Mouse (Mus musculus): ENCODE data around the gene Tmem258. TPM values are rescaled to one million over a fixed set of nuclear protein-coding genes. Genes with fewer than 3 reads are reported as not detected.

Tmem258 gene
- total RNA-seq, 1 experiment, result 455 TPM

DNA sequence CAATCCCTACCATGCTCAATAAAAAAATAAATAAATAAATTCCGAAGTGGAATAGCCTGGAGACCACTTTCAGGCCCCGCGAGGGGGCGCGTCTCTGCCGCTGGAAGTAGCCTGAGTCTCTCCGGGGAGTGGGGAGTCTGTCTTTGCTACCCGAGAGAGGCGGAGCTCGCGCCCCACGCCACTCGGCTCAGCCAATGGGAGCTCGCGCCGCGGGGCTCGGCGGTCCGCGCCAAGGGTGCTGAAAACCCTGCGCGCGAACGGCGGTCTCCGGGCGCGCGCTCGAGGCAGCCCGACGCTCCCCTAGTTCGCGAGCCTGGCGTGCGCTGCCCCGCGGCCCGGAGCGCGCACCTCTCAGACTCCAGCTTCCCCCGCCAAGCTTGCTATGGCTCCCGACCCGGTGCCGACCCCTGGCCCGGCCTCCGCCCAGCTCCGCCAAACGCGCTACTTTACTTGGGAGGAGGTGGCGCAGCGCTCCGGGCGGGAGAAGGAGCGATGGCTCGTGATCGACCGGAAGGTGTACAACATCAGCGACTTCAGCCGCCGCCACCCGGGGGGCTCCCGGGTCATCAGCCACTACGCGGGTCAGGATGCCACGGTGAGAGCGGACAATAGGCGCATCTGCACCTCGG is 21.0 kb upstream of the Tmem258 start, which contains the start of gene Fads1:
TSS of gene Fads1 (plus strand) at position 219 of the 629 bp plus-strand sequence.
- peak within 1 kb of the TSS; percentile 28; the same call in 1 of the 2 replicates for H3K27ac ChIP-seq (ENCODE audit: insufficient read depth, low read depth, low read length, poor library complexity, severe bottlenecking)
- DNase-seq (ENCODE audit: low read depth, low spot score), result peak; percentile 85
- H3K36me3 ChIP-seq (ENCODE audit: control insufficient read depth, insufficient read depth, low read length, poor library complexity, severe bottlenecking), result peaks cover 17% of the 10 kb centered on the region
- in situ Hi-C loops (cut with MboI; ENCODE audit: low sequenced_read_pairs in 2 of 2, unreplicated experiment in 2 of 2), result no loop called here
- H3K4me3 ChIP-seq (ENCODE audit: insufficient read depth in 1 of 2, low read depth in 1 of 2, low read length in 2 of 2, poor library complexity in 1 of 2, severe bottlenecking in 1 of 2), result peak within 1 kb of the TSS; percentile 83 to 90
- TF ChIP-seq CHD2 (IDR thresholded peaks at IDR 0.05; ENCODE audit: low read depth, low read length) (no peak), HCFC1 (IDR thresholded peaks at IDR 0.05; ENCODE audit: borderline replicate concordance, insufficient read depth, low read length) (no peak), ZNF384 (IDR thresholded peaks at IDR 0.05; ENCODE audit: low read depth, low read length) (no peak)
- peak within 1 kb of the TSS; percentile 87 for H3K9ac ChIP-seq (ENCODE audit: insufficient read depth, low read depth, low read length, poor library complexity, severe bottlenecking)
- no peaks in the 10 kb centered on the region for H3K9me3 ChIP-seq (ENCODE audit: control insufficient read depth, insufficient read depth, low read depth, low read length)
- H3K4me1 ChIP-seq (ENCODE audit: control insufficient read depth in 2 of 2, insufficient read depth in 2 of 2, low read length in 2 of 2, poor library complexity in 1 of 2), result peaks cover 0 to 12% of the 10 kb centered on the region in 2 experiments; a peak in 2 of 4 replicates

DNA sequence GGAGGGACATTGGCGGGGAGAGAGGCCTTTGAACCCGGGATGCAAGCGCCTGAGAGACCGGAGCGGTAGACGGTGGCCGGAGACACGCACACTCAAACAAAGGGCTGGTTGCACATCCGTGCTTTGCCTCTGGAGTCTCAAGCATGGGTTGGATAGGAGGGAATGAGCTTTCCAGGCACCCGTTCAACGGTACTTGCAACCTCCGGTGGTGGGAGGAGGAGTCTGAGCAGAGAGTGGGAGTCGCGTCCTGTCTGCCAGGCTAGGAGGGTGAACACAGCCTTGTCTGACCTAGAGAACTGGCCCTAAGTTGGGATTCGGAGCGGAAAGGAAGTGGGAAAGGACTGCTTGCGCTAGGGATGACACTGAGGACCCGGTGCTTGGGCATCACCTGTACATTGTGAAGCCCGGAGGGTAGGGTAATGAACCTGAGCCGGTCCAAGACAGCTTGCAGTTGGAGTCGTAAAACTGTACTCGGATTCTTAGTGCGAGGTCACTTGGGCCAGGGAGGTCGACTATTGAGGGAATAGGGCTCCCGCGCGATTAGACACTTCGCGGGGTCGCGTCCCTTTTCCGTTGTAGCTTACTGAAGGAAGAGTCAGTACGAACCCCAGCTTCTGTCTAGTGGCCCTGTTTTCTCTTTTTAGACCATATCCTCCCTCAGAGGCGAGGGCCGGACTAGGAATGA is 20.4 kb upstream of the Tmem258 start:
- H3K9me3 ChIP-seq (ENCODE audit: control insufficient read depth, insufficient read depth, low read depth, low read length), result no peaks in the 10 kb centered on the region
- DNase-seq (ENCODE audit: low read depth, low spot score), result no peak
- peak overlapping the region; percentile 7; the same call in 1 of the 2 replicates for H3K27ac ChIP-seq (ENCODE audit: insufficient read depth, low read depth, low read length, poor library complexity, severe bottlenecking)
- H3K4me3 ChIP-seq (ENCODE audit: insufficient read depth in 1 of 2, low read depth in 1 of 2, low read length in 2 of 2, poor library complexity in 1 of 2, severe bottlenecking in 1 of 2), result peak overlapping the region; percentile 83 to 90
- H3K36me3 ChIP-seq (ENCODE audit: control insufficient read depth, insufficient read depth, low read length, poor library complexity, severe bottlenecking), result peaks cover 23% of the 10 kb centered on the region
- in situ Hi-C loops (cut with MboI; ENCODE audit: low sequenced_read_pairs in 2 of 2, unreplicated experiment in 2 of 2), result no loop called here
- peaks cover 0 to 12% of the 10 kb centered on the region in 2 experiments; a peak in 2 of 4 replicates for H3K4me1 ChIP-seq (ENCODE audit: control insufficient read depth in 2 of 2, insufficient read depth in 2 of 2, low read length in 2 of 2, poor library complexity in 1 of 2)
- TF ChIP-seq ZNF384 (IDR thresholded peaks at IDR 0.05; ENCODE audit: low read depth, low read length), result no peak
- no peak for TF ChIP-seq ZC3H11A (IDR thresholded peaks at IDR 0.05; ENCODE audit: borderline replicate concordance, low read depth, low read length)
- TF ChIP-seq MAFK (IDR thresholded peaks at IDR 0.05; ENCODE audit: insufficient read depth, low read depth, low read length), result no peak
- TF ChIP-seq CHD2 (IDR thresholded peaks at IDR 0.05; ENCODE audit: low read depth, low read length), result no peak
- TF ChIP-seq HCFC1 (IDR thresholded peaks at IDR 0.05; ENCODE audit: borderline replicate concordance, insufficient read depth, low read length), result no peak
- peak overlapping the region; percentile 87 for H3K9ac ChIP-seq (ENCODE audit: insufficient read depth, low read depth, low read length, poor library complexity, severe bottlenecking)

DNA sequence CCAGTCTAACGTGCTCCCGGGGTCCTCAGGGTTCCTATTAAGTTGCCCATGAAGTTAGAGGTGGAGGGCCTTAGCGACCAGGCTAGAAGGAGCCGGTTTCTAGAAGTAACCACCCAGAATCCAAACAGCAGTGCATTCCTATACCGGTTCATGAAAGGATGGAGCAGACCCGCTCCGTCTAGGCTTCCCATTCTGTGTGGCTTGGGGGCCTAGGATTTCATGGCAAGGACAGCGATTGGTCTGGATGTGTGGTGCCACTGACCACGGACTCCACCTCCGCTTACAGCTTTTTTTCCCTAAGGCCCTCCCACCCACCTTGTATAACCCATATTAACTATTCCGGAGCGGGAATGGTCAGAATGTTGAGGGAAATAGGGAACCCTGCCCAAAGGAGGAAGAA is 19.7 kb upstream of the Tmem258 start:
- H3K9me3 ChIP-seq (ENCODE audit: control insufficient read depth, insufficient read depth, low read depth, low read length), result no peaks in the 10 kb centered on the region
- H3K4me3 ChIP-seq (ENCODE audit: insufficient read depth in 1 of 2, low read depth in 1 of 2, low read length in 2 of 2, poor library complexity in 1 of 2, severe bottlenecking in 1 of 2), result peak overlapping the region; percentile 83 to 90
- H3K27ac ChIP-seq (ENCODE audit: insufficient read depth, low read depth, low read length, poor library complexity, severe bottlenecking), result no peak overlapping the region
- no peak for DNase-seq (ENCODE audit: low read depth, low spot score)
- H3K9ac ChIP-seq (ENCODE audit: insufficient read depth, low read depth, low read length, poor library complexity, severe bottlenecking), result peak overlapping the region; percentile 87
- H3K4me1 ChIP-seq (ENCODE audit: control insufficient read depth in 2 of 2, insufficient read depth in 2 of 2, low read length in 2 of 2, poor library complexity in 1 of 2), result peaks cover 0 to 12% of the 10 kb centered on the region in 2 experiments; a peak in 2 of 4 replicates
- in situ Hi-C loops (cut with MboI; ENCODE audit: low sequenced_read_pairs in 2 of 2, unreplicated experiment in 2 of 2), result no loop called here
- peaks cover 30% of the 10 kb centered on the region for H3K36me3 ChIP-seq (ENCODE audit: control insufficient read depth, insufficient read depth, low read length, poor library complexity, severe bottlenecking)
- TF ChIP-seq CHD2 (IDR thresholded peaks at IDR 0.05; ENCODE audit: low read depth, low read length) (no peak), ZC3H11A (IDR thresholded peaks at IDR 0.05; ENCODE audit: borderline replicate concordance, low read depth, low read length) (no peak), MAFK (IDR thresholded peaks at IDR 0.05; ENCODE audit: insufficient read depth, low read depth, low read length) (no peak), ZNF384 (IDR thresholded peaks at IDR 0.05; ENCODE audit: low read depth, low read length) (no peak), HCFC1 (IDR thresholded peaks at IDR 0.05; ENCODE audit: borderline replicate concordance, insufficient read depth, low read length) (no peak)

DNA sequence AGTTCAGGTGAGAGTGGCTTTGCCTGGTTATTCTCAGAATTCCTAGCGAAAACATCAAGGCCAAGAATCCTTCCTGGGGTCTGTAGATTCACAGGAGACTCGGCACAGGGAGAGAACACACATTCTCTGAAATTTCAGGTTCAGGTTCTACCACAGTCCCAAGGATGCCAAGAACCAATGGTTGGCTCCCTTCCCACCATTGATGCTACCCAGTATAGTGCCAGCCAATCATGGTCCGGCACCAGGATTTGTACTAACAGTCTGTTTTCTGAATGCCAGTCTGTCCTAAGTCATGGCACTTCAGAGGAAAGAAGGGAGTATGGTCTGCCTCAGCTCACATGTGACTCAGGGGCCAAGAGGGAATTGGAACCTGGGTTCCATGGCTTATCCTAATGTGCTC is 17.9 kb upstream of the Tmem258 start:
- no peak for TF ChIP-seq ZNF384 (IDR thresholded peaks at IDR 0.05; ENCODE audit: low read depth, low read length)
- TF ChIP-seq ZC3H11A (IDR thresholded peaks at IDR 0.05; ENCODE audit: borderline replicate concordance, low read depth, low read length), result no peak
- TF ChIP-seq CHD2 (IDR thresholded peaks at IDR 0.05; ENCODE audit: low read depth, low read length), result no peak
- no peak for TF ChIP-seq MAFK (IDR thresholded peaks at IDR 0.05; ENCODE audit: insufficient read depth, low read depth, low read length)
- no peak for TF ChIP-seq HCFC1 (IDR thresholded peaks at IDR 0.05; ENCODE audit: borderline replicate concordance, insufficient read depth, low read length)
- Histone ChIP-seq H3K4me3 (ENCODE audit: insufficient read depth in 1 of 2, low read depth in 1 of 2, low read length in 2 of 2, poor library complexity in 1 of 2, severe bottlenecking in 1 of 2) (no peak overlapping the region), H3K9ac (ENCODE audit: insufficient read depth, low read depth, low read length, poor library complexity, severe bottlenecking) (no peak overlapping the region), H3K4me1 (ENCODE audit: control insufficient read depth in 2 of 2, insufficient read depth in 2 of 2, low read length in 2 of 2, poor library complexity in 1 of 2) (peaks cover 0 to 12% of the 10 kb centered on the region in 2 experiments; a peak in 2 of 4 replicates), H3K9me3 (ENCODE audit: control insufficient read depth, insufficient read depth, low read depth, low read length) (no peaks in the 10 kb centered on the region), H3K36me3 (ENCODE audit: control insufficient read depth, insufficient read depth, low read length, poor library complexity, severe bottlenecking) (peaks cover 38% of the 10 kb centered on the region), H3K27ac (ENCODE audit: insufficient read depth, low read depth, low read length, poor library complexity, severe bottlenecking) (no peak overlapping the region)
- in situ Hi-C loops (cut with MboI; ENCODE audit: low sequenced_read_pairs in 2 of 2, unreplicated experiment in 2 of 2), result no loop called here
- no peak for DNase-seq (ENCODE audit: low read depth, low spot score)

Measured in ES-E14 (cell line).